Mouse (Mus musculus) splenic B cell, adult 2 months (primary cell): Measurements from ENCODE around the gene Mblac2.
A peak's percentile ranks its signal among the peaks of the same experiment; 100 is the strongest.
"Not testable (repeated sequence)": the region's sequence is repeated elsewhere in the genome, so short reads cannot be mapped to it uniquely, and the experiment has no call there.

Experiments used
- DNase-seq: peaks from one replicate; pipeline ENCODE4 v3.0.0-alpha.2; 2011; ENCODE audit warnings: low read depth, low spot score
- H3K27me3 ChIP-seq: 2 replicates; pipeline ENCODE4 v1.6.1; 2012; ENCODE audit warnings: mild to moderate bottlenecking, low read length, moderate library complexity, mixed read lengths; ENCODE audit not compliant: control insufficient read depth, poor library complexity, insufficient read depth, severe bottlenecking
- H3K36me3 ChIP-seq: 2 replicates; pipeline ENCODE4 v1.6.1; 2012; ENCODE audit warnings: mild to moderate bottlenecking, low read length, moderate library complexity, mixed read lengths; ENCODE audit not compliant: control insufficient read depth, poor library complexity, insufficient read depth, severe bottlenecking

Gene Mblac2

DNA sequence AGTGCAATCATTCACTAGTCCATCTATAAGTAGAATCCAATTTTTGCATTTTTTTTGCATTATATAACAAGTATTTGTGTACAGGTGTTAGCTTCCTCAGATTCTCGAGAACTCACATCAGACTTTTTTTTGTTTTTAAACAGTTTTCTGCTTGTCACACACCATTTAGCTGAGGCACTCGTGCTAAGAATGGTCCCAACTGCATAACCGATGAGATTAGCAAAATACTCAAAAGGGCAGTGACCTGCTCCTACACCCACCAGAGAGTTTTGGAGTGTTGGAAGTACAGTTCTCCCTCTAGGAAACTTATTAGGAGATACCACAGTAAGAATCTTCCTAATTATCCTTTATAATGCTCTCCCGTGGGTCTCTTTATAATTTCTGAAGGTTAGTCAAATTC lies 1.3 kb upstream of the Mblac2 start:
- H3K36me3 ChIP-seq, result no peaks in the 10 kb centered on the region

DNA sequence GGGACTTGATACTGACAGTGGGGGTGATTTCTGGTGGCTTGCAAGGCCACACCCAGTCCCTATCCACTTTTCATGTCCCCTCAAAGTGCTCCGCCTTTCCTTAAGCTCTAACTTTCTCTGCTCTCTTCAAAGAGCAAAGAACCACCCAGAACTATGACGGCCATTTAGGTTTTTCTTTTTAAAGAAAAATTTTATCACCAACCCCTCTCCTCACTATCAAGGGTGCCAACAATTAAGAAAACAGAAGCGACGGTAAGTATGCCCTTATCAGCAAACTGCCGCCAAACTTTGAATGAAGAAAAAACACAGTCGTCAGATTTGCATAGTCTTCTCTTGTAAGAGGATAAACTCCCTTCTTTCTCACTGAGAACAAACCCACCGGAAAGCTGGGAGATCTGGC lies 875 bp upstream of the Mblac2 start:
- no peaks in the 10 kb centered on the region for H3K36me3 ChIP-seq
- H3K27me3 ChIP-seq, result no peaks in the 10 kb centered on the region
- DNase-seq, result peak; percentile 47

More for the DNA sequence above, 1.3 kb upstream of the Mblac2 start:
- H3K27me3 ChIP-seq, result no peaks in the 10 kb centered on the region
- DNase-seq, result no peak

DNA sequence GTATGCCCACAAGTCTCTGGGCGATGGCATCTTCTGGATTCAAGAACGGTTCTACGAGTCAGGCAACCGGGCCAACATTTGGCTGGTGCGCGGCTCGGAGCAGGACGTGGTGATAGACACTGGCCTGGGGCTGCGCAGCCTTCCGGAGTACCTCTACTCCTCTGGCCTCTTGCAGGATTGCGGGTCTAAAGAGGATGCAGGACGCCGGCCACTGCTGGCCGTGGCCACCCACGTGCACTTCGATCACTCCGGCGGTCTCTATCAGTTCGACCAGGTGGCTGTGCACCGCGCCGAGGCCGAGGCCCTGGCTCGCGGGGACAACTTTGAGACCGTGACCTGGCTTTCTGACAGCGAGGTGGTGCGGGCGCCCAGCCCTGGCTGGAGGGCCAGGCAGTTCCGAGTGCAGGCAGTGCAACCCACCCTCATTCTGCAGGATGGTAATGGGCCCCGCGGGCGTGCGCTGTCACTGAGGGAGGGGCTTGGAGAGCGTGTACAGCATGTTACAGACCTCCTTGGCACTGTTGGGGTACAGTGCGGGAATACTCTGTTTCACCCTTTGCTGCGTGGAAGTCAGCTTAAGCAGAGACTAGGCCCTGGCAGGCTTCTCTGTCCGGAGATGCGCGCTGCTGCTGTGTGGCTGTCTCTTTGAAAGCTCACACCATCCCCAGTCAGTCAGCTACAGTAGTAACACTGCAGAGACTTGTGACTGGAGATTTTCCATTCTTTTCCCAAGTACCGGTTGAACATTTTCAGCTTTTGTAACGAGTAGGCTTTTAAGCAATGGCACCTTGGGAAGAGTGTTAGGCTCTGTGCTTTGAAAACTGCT lies 618 bp downstream of the Mblac2 start:
- H3K27me3 ChIP-seq, result no peaks in the 10 kb centered on the region
- peak; percentile 6 for DNase-seq
- H3K36me3 ChIP-seq, result no peaks in the 10 kb centered on the region

DNA sequence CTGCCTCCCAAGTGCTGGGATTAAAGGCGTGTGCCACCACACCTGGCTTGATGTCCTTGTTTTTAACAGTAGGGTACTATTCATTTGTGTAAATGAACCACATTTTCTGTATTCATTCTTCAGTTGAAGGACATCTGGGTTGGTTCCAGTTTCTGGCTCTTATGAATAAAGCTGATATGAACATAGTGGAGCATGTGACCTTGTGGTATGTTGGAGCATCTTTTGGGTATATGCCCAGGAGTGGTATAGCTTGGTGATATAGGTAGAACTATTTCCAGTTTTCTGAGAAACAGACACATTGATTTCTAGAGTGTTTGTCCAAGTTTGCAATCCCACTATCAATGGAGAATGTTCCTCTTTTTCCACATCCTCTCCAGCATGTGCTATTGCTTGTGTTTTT lies 2.8 kb downstream of the Mblac2 start:
- DNase-seq, result no peak
- Histone ChIP-seq H3K27me3 (no peaks in the 10 kb centered on the region), H3K36me3 (no peaks in the 10 kb centered on the region)

DNA sequence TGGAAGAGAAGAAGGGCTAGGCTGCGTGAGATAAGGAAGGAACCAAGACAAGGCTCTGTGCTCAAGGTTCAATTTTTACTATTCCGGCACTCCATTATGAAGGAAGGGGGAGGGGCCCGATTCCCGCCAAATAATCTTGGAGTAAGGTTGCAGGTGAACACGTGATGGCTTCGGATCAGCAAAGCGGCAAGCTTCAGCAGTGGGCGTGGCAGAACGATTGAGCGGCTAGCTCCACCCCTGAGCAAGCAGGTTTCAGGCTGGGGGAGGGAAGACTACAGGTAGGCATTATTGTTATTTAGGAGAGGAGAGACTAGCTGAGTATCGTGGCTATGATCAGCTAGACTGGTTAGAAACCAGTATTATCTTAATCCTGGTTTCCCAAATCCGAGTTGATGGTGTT lies 17.0 kb downstream of the Mblac2 start:
- not testable (repeated sequence) for DNase-seq

DNA sequence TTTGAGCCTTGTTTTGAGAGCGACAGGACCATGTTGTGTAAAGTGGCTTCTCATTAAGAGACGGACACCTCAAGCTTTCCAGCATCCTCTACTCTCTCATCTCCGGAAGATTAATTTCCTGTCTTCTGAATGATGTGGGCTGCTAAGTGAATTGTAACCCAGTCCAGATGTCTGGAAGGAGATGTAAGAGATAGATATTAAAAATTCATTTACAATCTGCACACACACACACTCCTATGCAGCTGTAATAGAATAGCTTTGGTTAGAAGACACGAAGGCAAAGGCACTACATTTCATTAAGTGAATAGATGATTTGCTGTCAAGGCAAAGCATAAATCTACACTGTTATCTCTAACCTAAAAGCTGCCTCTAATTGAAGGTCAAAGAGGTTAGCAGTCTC lies 18.0 kb downstream of the Mblac2 start:
- no peaks in the 10 kb centered on the region for H3K27me3 ChIP-seq
- DNase-seq, result no peak
- no peaks in the 10 kb centered on the region for H3K36me3 ChIP-seq

More for the DNA sequence above, 17.0 kb downstream of the Mblac2 start:
- not testable (repeated sequence) for H3K27me3 ChIP-seq, H3K36me3 ChIP-seq

DNA sequence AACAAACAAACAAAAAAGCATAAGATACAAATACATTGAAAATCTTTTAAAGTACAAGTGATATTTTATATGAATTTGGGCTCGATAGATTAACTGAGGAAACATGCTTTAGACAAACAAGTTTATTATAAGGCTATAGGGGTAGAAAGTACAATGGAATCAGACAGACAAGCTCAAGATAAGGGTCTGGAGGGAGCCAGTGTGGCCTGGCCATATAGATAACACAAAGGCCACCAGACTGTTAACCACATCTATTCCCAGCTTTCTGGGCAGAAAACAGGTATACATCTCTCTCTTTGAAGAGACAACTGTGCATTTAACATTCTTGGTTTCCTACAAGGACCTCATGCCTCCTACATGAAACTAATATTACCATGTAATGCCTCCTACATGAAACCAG lies 19.2 kb downstream of the Mblac2 start:
- H3K27me3 ChIP-seq, result no peaks in the 10 kb centered on the region
- no peak for DNase-seq
- H3K36me3 ChIP-seq, result no peaks in the 10 kb centered on the region

DNA sequence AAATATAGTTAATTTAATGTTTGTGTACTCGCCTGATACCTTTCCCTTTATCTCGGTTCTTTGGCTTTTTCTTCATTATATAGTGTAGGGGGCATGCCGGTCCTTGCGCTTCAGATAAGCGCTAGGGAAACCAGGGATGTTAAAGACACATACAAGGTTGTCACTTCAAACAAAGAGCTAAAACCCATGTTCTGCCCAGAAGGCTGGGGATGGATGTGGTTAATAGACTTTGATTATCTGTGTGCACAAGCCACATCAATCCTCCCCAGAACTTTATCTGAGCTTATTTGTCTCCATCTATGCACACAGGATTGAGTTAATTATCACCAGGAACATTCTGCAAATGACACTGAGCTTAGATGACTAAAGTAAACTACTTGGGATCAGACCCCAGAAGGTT lies 25.5 kb downstream of the Mblac2 start:
- no peak for DNase-seq
- Histone ChIP-seq H3K36me3 (0 out of 2 replicates have a peak, but pooled peaks cover 1% of the 10 kb centered on the region), H3K27me3 (no peaks in the 10 kb centered on the region)

DNA sequence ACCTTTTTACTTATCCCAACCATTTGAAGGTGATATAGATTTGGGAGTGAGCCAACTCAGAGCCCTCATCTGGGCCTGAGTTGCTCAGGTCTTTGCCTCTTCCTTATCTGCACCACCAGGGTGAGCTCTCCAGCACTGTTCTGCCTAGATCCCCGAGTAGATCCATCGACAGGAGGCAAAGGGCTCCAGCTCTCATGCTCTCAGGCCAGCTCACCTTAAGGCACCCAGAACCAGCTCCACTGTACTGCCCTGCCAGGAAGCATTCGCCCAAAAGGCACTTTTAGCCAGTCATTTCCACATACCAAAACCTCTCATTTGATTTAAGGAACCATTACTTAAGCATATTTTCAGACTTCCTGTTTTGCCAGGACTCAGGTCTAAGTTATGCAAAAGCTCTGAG lies 29.8 kb downstream of the Mblac2 start:
- DNase-seq, result peak; percentile 13
- Histone ChIP-seq H3K36me3 (no peaks in the 10 kb centered on the region), H3K27me3 (no peaks in the 10 kb centered on the region)

DNA sequence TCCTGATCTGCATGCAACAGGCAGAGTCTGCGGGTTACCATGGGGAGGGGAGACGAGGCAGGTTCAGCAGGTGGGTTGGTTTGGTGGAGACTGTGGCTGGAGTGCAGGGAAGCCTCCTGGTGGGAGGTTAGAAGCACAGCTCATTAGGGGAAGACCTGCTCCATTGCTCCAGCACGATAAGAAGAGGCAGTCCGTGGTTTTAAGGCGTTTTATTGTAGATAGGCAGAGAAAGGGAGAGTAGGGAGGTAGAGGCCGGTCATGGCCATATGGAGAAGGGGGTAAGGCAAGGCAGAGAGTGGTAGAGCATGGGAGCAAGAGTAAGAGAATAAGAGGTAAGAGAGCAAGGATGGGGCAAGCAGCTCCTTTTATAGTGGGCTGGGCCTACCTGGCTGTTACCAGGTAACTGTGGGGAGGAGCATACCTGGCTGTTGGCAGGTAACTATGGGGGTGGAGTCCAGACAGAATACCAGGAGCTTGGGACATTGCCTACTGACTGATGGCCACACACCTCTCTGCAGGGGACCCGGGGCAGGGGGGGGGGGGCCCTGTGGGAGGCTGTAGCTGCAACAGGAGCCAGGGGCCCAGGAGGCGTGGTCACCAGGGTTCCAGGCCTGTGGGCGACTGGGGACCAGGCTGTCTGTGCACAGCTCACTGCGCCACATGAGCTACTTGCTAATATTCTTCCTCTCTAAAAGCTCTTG lies 32.4 kb downstream of the Mblac2 start:
- no peaks in the 10 kb centered on the region for H3K27me3 ChIP-seq
- H3K36me3 ChIP-seq, result no peaks in the 10 kb centered on the region
- DNase-seq, result no peak

DNA sequence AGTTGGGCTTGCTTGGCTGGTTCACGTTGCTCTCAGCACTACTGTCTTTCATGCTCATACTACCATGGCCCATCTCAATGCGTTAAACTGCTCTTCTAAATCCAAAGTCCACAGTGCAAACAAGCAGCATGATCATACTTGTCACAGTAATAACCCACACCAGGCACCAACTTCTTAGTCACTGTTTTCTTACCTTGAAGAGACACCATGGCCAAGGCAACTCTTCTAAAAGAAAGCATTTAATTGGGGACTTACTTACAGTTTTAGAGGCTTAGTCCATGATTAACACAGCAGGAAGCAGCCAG lies 32.9 kb downstream of the Mblac2 start:
- Histone ChIP-seq H3K36me3 (no peaks in the 10 kb centered on the region), H3K27me3 (no peaks in the 10 kb centered on the region)
- DNase-seq, result no peak

DNA sequence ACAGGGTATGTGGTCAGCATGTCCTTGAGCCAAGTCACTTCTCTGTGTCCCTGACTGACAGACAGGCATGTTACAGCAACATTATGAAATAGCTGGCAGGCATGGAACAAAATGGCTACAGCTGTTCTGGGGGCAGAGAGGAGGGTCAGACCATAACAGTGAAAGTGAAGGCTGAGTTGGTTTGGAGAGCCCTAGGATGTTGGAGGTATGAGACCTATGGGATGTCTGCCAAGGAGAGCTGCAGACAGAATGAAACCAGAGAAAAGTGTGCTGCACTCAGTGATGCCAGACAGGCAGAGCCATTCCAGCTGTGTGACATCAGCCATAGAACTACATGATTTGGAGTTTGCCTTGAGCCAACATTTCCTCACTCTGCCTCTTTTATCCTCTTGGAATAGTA lies 43.7 kb downstream of the Mblac2 start:
- no peaks in the 10 kb centered on the region for H3K36me3 ChIP-seq
- H3K27me3 ChIP-seq, result no peaks in the 10 kb centered on the region
- DNase-seq, result no peak

DNA sequence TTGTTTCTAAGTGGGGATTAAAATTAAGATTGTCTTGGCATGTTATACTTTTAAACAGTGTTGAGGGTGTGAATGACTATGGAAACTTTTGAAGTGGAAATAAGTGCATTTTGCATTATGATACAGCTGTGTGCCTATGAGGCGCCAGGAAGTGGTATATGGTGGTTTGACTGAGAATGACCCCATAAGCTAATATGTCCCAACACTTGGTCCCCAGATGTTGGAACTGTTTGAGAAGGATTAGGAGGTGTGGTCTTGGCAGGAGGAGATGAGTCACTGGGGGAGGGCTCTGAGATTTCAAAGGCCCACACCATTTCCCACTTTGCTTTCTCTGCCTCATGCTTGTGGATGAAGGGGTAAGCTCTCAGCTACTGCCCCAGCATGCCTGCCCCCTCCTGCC lies 44.2 kb downstream of the Mblac2 start:
- no peaks in the 10 kb centered on the region for H3K27me3 ChIP-seq
- no peaks in the 10 kb centered on the region for H3K36me3 ChIP-seq
- DNase-seq, result no peak

DNA sequence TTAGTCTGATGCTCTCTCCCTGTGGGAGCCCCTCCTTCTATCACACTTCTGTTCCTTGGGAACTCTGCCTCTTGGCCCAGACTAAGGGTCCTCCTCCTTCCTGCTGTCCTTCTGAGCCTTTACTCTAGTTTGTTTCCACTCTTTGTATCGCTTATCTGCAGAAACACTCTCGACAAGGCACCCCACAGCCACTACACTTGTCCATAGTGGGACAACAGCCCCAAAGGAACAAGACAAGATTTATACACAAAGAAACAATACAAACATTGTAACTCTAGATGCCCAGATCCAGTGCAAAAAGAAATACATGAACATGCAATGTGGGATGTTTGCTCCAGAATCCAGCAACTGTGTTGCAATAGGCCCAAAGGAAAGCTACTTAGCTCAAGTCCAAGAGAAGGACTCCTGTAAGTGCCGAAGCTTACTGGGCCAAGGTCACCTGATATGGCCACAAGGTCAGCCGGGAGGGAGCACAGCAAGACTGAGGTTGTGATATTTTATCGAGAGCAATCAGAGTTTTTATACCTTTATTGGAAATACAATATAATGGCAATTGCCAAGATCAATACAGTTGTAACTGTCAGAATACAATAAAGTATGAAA lies 46.0 kb downstream of the Mblac2 start:
- Histone ChIP-seq H3K27me3 (no peaks in the 10 kb centered on the region), H3K36me3 (no peaks in the 10 kb centered on the region)
- no peak for DNase-seq

DNA sequence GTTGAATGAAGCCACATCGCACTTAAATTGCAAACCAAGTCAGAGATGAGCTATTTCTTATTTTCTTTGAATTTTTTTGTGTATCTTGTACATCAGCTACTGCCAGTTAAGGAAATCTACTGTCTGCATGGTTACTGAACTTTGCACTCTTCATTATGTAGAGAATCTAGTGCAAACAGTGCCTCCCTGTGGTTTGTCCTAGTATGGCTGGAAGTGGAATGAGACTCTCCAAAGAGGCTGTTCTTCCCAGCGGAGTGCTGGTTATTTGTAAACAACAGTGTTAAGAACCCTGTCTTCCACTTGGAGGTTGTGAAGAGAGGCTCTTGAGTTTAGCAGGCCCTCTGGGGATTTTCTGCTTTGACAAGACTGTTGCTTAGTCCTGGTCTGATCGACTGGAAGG lies 49.2 kb downstream of the Mblac2 start:
- H3K27me3 ChIP-seq, result no peaks in the 10 kb centered on the region
- H3K36me3 ChIP-seq, result no peaks in the 10 kb centered on the region
- DNase-seq, result peak; percentile 46
